Mouse (Mus musculus) gastrocnemius, adult 2 months (tissue): ENCODE results near the gene Olfr764-ps1. TPM values are rescaled to one million over a fixed set of nuclear protein-coding genes. Genes with fewer than 3 reads are reported as not detected.
"Not testable (repeated sequence)": the region's sequence is repeated elsewhere in the genome, so short reads cannot be mapped to it uniquely, and the experiment has no call there.

ENCODE experiments used
- DNase-seq: peaks from one replicate; pipeline ENCODE4 v3.0.0; 2022
- H3K27ac ChIP-seq: fragments of 200-600 bp; 2 replicates; pipeline ENCODE4 v1.8.1; 2022; ENCODE audit warnings: mild to moderate bottlenecking
- H3K4me3 ChIP-seq: fragments of 200-600 bp; 2 replicates; pipeline ENCODE4 v1.8.1; 2022; ENCODE audit warnings: mild to moderate bottlenecking, moderate library complexity
- CTCF ChIP-seq: fragments of 200-600 bp; IDR thresholded peaks from 2 replicates; pipeline ENCODE4 v1.8.1; 2022; ENCODE audit warnings: antibody characterized with exemption, mild to moderate bottlenecking, moderate library complexity
- intact Hi-C: fragments of 180-260 bp; cut with DNase I; formaldehyde crosslinking; loops from one replicate; pipeline ENCODE4 v1.15.1; 2025
- long read RNA-seq, 2 experiments: library from polyadenylated mRNA; stranded (forward); transcript quantifications; one replicate each; pipeline ENCODE4 v2.0.0; 2021
- total RNA-seq, 2 experiments: library from RNA; stranded (reverse); gene quantifications; 2 replicates each; pipeline ENCODE4 v1.2.3; 2021

Olfr764-ps1 gene
- total RNA-seq: not detected
- long read RNA-seq, experiment 1: 0 reads
- long read RNA-seq, experiment 2: 0 reads

GRCm38 (mm10) chr10:129039796-129040195 lies at the start of gene Olfr764-ps1:
Olfr764-ps1 (minus strand) TSS chr10:129039896.
- intact Hi-C loops: no loop called here
- H3K4me3 ChIP-seq: no peak within 1 kb of the TSS

GRCm38 (mm10) chr10:129082810-129083209 lies 43.1 kb upstream of the Olfr764-ps1 start, which contains the start of gene Olfr767:
Olfr767 (minus strand) TSS chr10:129082910.
- intact Hi-C loops, H3K4me3 ChIP-seq, DNase-seq, H3K27ac ChIP-seq: not testable (repeated sequence)

More at GRCm38 (mm10) chr10:129039796-129040195, at the start of gene Olfr764-ps1:
- no peak within 1 kb of the TSS for H3K27ac ChIP-seq
- TF ChIP-seq CTCF: no peak
- no peak for DNase-seq

- H3K4me3 ChIP-seq: no peak within 1 kb of the TSS
- intact Hi-C loops: no loop called here
- no peak for DNase-seq
- TF ChIP-seq CTCF: no peak
- no peak within 1 kb of the TSS for H3K27ac ChIP-seq
Observed at GRCm38 (mm10) chr10:129068877-129069276, 29.2 kb upstream of the Olfr764-ps1 start, which contains the start of gene Olfr766-ps1. Olfr766-ps1 (minus strand) TSS chr10:129068977.

GRCm38 (mm10) chr10:129049898-129050297 lies 10.2 kb upstream of the Olfr764-ps1 start, which contains the start of gene Olfr765:
Olfr765 (minus strand) TSS chr10:129049998.
- intact Hi-C loops, H3K27ac ChIP-seq, H3K4me3 ChIP-seq, DNase-seq: not testable (repeated sequence)

GRCm38 (mm10) chr10:129028343-129028742 lies 11.4 kb downstream of the Olfr764-ps1 start:
- no peak for DNase-seq
- TF ChIP-seq CTCF: no peak
- Histone ChIP-seq H3K4me3 (no peak overlapping the region), H3K27ac (no peak overlapping the region)
- intact Hi-C loops: no loop called here

- DNase-seq: no peak
- no peak overlapping the region for H3K27ac ChIP-seq
- no peak overlapping the region for H3K4me3 ChIP-seq
- intact Hi-C loops: no loop called here
- peak; percentile 64 for TF ChIP-seq CTCF
Observed at GRCm38 (mm10) chr10:129026018-129026662, 13.6 kb downstream of the Olfr764-ps1 start.

GRCm38 (mm10) chr10:129023319-129023718 lies 16.4 kb downstream of the Olfr764-ps1 start:
- no peak for TF ChIP-seq CTCF
- no peak overlapping the region for H3K4me3 ChIP-seq
- intact Hi-C loops: no loop called here
- no peak for DNase-seq
- no peak overlapping the region for H3K27ac ChIP-seq

- Histone ChIP-seq H3K4me3 (no peak overlapping the region), H3K27ac (no peak overlapping the region)
- intact Hi-C loops: no loop called here
- DNase-seq: no peak
- TF ChIP-seq CTCF: no peak
Observed at GRCm38 (mm10) chr10:129014477-129014876, 25.2 kb downstream of the Olfr764-ps1 start.

GRCm38 (mm10) chr10:129011511-129011910 lies 28.2 kb downstream of the Olfr764-ps1 start:
- intact Hi-C loops, H3K27ac ChIP-seq, DNase-seq, H3K4me3 ChIP-seq: not testable (repeated sequence)

- TF ChIP-seq CTCF: no peak
- Histone ChIP-seq H3K27ac (no peak within 1 kb of the TSS), H3K4me3 (no peak within 1 kb of the TSS)
- no peak for DNase-seq
- intact Hi-C loops: no loop called here
Observed at GRCm38 (mm10) chr10:129010288-129010841, 29.3 kb downstream of the Olfr764-ps1 start, which contains the start of gene Olfr763. Olfr763 (plus strand) TSS chr10:129010791.

- intact Hi-C loops: no loop called here
- TF ChIP-seq CTCF: no peak
- no peak overlapping the region for H3K27ac ChIP-seq
- no peak for DNase-seq
- H3K4me3 ChIP-seq: no peak overlapping the region
Observed at GRCm38 (mm10) chr10:129004032-129004920, 35.4 kb downstream of the Olfr764-ps1 start.

- TF ChIP-seq CTCF: no peak
- intact Hi-C loops: no loop called here
- no peak for DNase-seq
- Histone ChIP-seq H3K4me3 (no peak overlapping the region), H3K27ac (no peak overlapping the region)
Observed at GRCm38 (mm10) chr10:128996523-128997040, 43.1 kb downstream of the Olfr764-ps1 start.
